Mouse (Mus musculus): ENCODE data around the gene Iba57. TPM values are rescaled to one million over a fixed set of nuclear protein-coding genes. Genes with fewer than 3 reads are reported as not detected.

The Iba57 gene
- polyA plus RNA-seq, 2 experiments = 4.4 to 8.0 TPM

- ATAC-seq (ENCODE audit: insufficient read depth) = no peak
- Histone ChIP-seq H3K4me3 (ENCODE audit: insufficient read depth in 1 of 2, low read depth in 2 of 2, low read length in 2 of 2) (no peak overlapping the region), H3K27me3 (ENCODE audit: control insufficient read depth, insufficient read depth, low read length) (peaks cover 34% of the 10 kb centered on the region), H3K9me3 (ENCODE audit: control insufficient read depth, low read length) (no peaks in the 10 kb centered on the region), H3K9ac (replicated peaks) (no peak overlapping the region), H3K4me2 (ENCODE audit: low read depth) (no peak overlapping the region), H3K36me3 (replicated peaks; ENCODE audit: control insufficient read depth, insufficient read depth, low read depth) (no peaks in the 10 kb centered on the region), H3K27ac (no peak overlapping the region), H3K4me1 (replicated peaks; ENCODE audit: control insufficient read depth in 2 of 2, insufficient read depth in 2 of 2, low read length in 1 of 2) (peaks cover 0 to 2% of the 10 kb centered on the region in 2 experiments; a peak in 1 of 4 replicates)
- DNase-seq (ENCODE audit: low read depth in 3 of 3, low spot score in 3 of 3) = no peak
- TF ChIP-seq CTCF (IDR thresholded peaks at IDR 0.05; ENCODE audit: low read depth) (no peak), EP300 (IDR thresholded peaks at IDR 0.05; ENCODE audit: low read depth) (no peak)
- WGBS (ENCODE audit: insufficient replicate concordance) = 55% methylated on average over 19 of the region's 19 CpGs
Measured at GRCm38 (mm10) chr11:59138537-59139486, 24.7 kb downstream of the Iba57 start.

- ATAC-seq (ENCODE audit: insufficient read depth) = no peak
- WGBS (ENCODE audit: insufficient replicate concordance) = 54% methylated on average over 12 of the region's 12 CpGs
- Histone ChIP-seq H3K36me3 (replicated peaks; ENCODE audit: control insufficient read depth, insufficient read depth, low read depth) (no peaks in the 10 kb centered on the region), H3K4me1 (replicated peaks; ENCODE audit: control insufficient read depth in 2 of 2, insufficient read depth in 2 of 2, low read length in 1 of 2) (peaks cover 0 to 2% of the 10 kb centered on the region in 2 experiments; a peak in 1 of 4 replicates), H3K9me3 (ENCODE audit: control insufficient read depth, low read length) (no peaks in the 10 kb centered on the region), H3K4me3 (ENCODE audit: insufficient read depth in 1 of 2, low read depth in 2 of 2, low read length in 2 of 2) (no peak overlapping the region), H3K9ac (replicated peaks) (no peak overlapping the region), H3K4me2 (ENCODE audit: low read depth) (no peak overlapping the region), H3K27ac (no peak overlapping the region), H3K27me3 (ENCODE audit: control insufficient read depth, insufficient read depth, low read length) (peaks cover 34% of the 10 kb centered on the region)
- no peak for TF ChIP-seq EP300 (IDR thresholded peaks at IDR 0.05; ENCODE audit: low read depth)
- DNase-seq (ENCODE audit: low read depth in 3 of 3, low spot score in 3 of 3) = no peak
Measured at GRCm38 (mm10) chr11:59136994-59137706, 26.4 kb downstream of the Iba57 start.

GRCm38 (mm10) chr11:59135904-59136452, 27.6 kb downstream of the Iba57 start, which contains the start of gene Obscn:
TSS of gene Obscn (minus strand) at chr11:59136402.
- Histone ChIP-seq H3K4me1 (replicated peaks; ENCODE audit: control insufficient read depth in 2 of 2, insufficient read depth in 2 of 2, low read length in 1 of 2) (no peaks in the 10 kb centered on the region), H3K27ac (no peak within 1 kb of the TSS), H3K9ac (replicated peaks) (no peak within 1 kb of the TSS), H3K27me3 (ENCODE audit: control insufficient read depth, insufficient read depth, low read length) (peaks cover 34% of the 10 kb centered on the region), H3K4me2 (ENCODE audit: low read depth) (no peak within 1 kb of the TSS), H3K36me3 (replicated peaks; ENCODE audit: control insufficient read depth, insufficient read depth, low read depth) (no peaks in the 10 kb centered on the region), H3K4me3 (ENCODE audit: insufficient read depth in 1 of 2, low read depth in 2 of 2, low read length in 2 of 2) (no peak within 1 kb of the TSS), H3K9me3 (ENCODE audit: control insufficient read depth, low read length) (no peaks in the 10 kb centered on the region)
- WGBS (ENCODE audit: insufficient replicate concordance) = 17% methylated on average over 44 of the region's 44 CpGs
- ATAC-seq (ENCODE audit: insufficient read depth) (no peak), DNase-seq (ENCODE audit: low read depth in 3 of 3, low spot score in 3 of 3) (no peak)
- TF ChIP-seq CTCF (IDR thresholded peaks at IDR 0.05; ENCODE audit: low read depth) = no peak
- TF ChIP-seq EP300 (IDR thresholded peaks at IDR 0.05; ENCODE audit: low read depth) = no peak

- H3K4me3 ChIP-seq (ENCODE audit: insufficient read depth in 1 of 2, low read depth in 2 of 2, low read length in 2 of 2) = no peak overlapping the region
- ATAC-seq (ENCODE audit: insufficient read depth) (no peak), DNase-seq (ENCODE audit: low read depth in 3 of 3, low spot score in 3 of 3) (no peak)
Measured at GRCm38 (mm10) chr11:59135051-59135820, 28.3 kb downstream of the Iba57 start.

More at GRCm38 (mm10) chr11:59135051-59135820, 28.3 kb downstream of the Iba57 start:
- Histone ChIP-seq H3K27ac (no peak overlapping the region), H3K9me3 (ENCODE audit: control insufficient read depth, low read length) (no peaks in the 10 kb centered on the region), H3K4me2 (ENCODE audit: low read depth) (no peak overlapping the region), H3K36me3 (replicated peaks; ENCODE audit: control insufficient read depth, insufficient read depth, low read depth) (no peaks in the 10 kb centered on the region), H3K27me3 (ENCODE audit: control insufficient read depth, insufficient read depth, low read length) (peaks cover 34% of the 10 kb centered on the region), H3K4me1 (replicated peaks; ENCODE audit: control insufficient read depth in 2 of 2, insufficient read depth in 2 of 2, low read length in 1 of 2) (no peaks in the 10 kb centered on the region), H3K9ac (replicated peaks) (no peak overlapping the region)
- WGBS (ENCODE audit: insufficient replicate concordance) = 8% methylated on average over 55 of the region's 55 CpGs
- TF ChIP-seq CTCF (IDR thresholded peaks at IDR 0.05; ENCODE audit: low read depth) = no peak
- TF ChIP-seq EP300 (IDR thresholded peaks at IDR 0.05; ENCODE audit: low read depth) = no peak
